Mouse (Mus musculus) CD8-positive naive resting alpha-beta T cell, adult 2 months (primary cell): ENCODE measurements around the gene Adgb.
"Not testable (repeated sequence)": the region's sequence is repeated elsewhere in the genome, so short reads cannot be mapped to it uniquely, and the experiment has no call there.

Experiments used
- DNase-seq, 2 experiments: peaks; one replicate each; pipeline ENCODE4 v3.0.0; 2022; ENCODE audit warnings: low read depth in 2 of 2, low spot score in 2 of 2

The Adgb gene

GRCm38 (mm10) chr10:10471961-10472610 lies at the start of gene Adgb:
Gene Adgb (minus strand): TSS chr10:10472326.
- no peak for DNase-seq

- DNase-seq = no peak
Observed at GRCm38 (mm10) chr10:10480139-10480538, 8.0 kb upstream of the Adgb start.

GRCm38 (mm10) chr10:10477429-10477828 lies 5.3 kb upstream of the Adgb start:
- not testable (repeated sequence) for DNase-seq

- DNase-seq = no peak
Observed at GRCm38 (mm10) chr10:10476956-10477355, 4.8 kb upstream of the Adgb start.

GRCm38 (mm10) chr10:10476549-10476948 lies 4.4 kb upstream of the Adgb start:
- DNase-seq = no peak

GRCm38 (mm10) chr10:10468699-10469547 lies 3.2 kb downstream of the Adgb start:
- DNase-seq = no peak

- no peak for DNase-seq
Observed at GRCm38 (mm10) chr10:10460113-10460512, 12.0 kb downstream of the Adgb start.

- no peak for DNase-seq
Observed at GRCm38 (mm10) chr10:10456991-10457390, 15.1 kb downstream of the Adgb start.

GRCm38 (mm10) chr10:10449067-10449466 lies 23.1 kb downstream of the Adgb start:
- no peak for DNase-seq

- DNase-seq = no peak
Observed at GRCm38 (mm10) chr10:10444841-10445466, 27.2 kb downstream of the Adgb start.

- no peak for DNase-seq
Observed at GRCm38 (mm10) chr10:10443558-10443957, 28.6 kb downstream of the Adgb start.

- DNase-seq = no peak
Observed at GRCm38 (mm10) chr10:10435014-10435413, 37.1 kb downstream of the Adgb start.

GRCm38 (mm10) chr10:10429635-10430034 lies 42.5 kb downstream of the Adgb start:
- DNase-seq = no peak

GRCm38 (mm10) chr10:10429032-10429431 lies 43.1 kb downstream of the Adgb start:
- DNase-seq = no peak

- DNase-seq = no peak
Observed at GRCm38 (mm10) chr10:10424383-10424782, 47.7 kb downstream of the Adgb start.

- DNase-seq = no peak
Observed at GRCm38 (mm10) chr10:10411046-10411445, 61.1 kb downstream of the Adgb start.

- DNase-seq = no peak
Observed at GRCm38 (mm10) chr10:10408166-10408565, 64.0 kb downstream of the Adgb start.

GRCm38 (mm10) chr10:10395784-10396481 lies 76.2 kb downstream of the Adgb start:
- no peak for DNase-seq

- no peak for DNase-seq
Observed at GRCm38 (mm10) chr10:10374629-10375028, 97.5 kb downstream of the Adgb start.

GRCm38 (mm10) chr10:10364025-10364424 lies 108.1 kb downstream of the Adgb start:
- no peak for DNase-seq

GRCm38 (mm10) chr10:10355605-10356227 lies 116.4 kb downstream of the Adgb start:
- DNase-seq = no peak
